Mouse (Mus musculus): ENCODE measurements around the gene Mreg. TPM values are rescaled to one million over a fixed set of nuclear protein-coding genes. Genes with fewer than 3 reads are reported as not detected.

The Mreg gene
- total RNA-seq, 2 experiments from 2014 or later, result 0.93 to 1.1 TPM

GRCm38 (mm10) chr1:72228974-72229373, 16.9 kb upstream of the Mreg start:
- ATAC-seq (replicated peaks; ENCODE audit: poor library complexity, severe bottlenecking), result peak; percentile 34

GRCm38 (mm10) chr1:72227546-72227945, 15.4 kb upstream of the Mreg start:
- ATAC-seq (replicated peaks; ENCODE audit: poor library complexity, severe bottlenecking), result no peak

- ATAC-seq (replicated peaks; ENCODE audit: poor library complexity, severe bottlenecking), result no peak
Measured at GRCm38 (mm10) chr1:72226887-72227481, 14.9 kb upstream of the Mreg start.

GRCm38 (mm10) chr1:72226172-72226886, 14.2 kb upstream of the Mreg start:
- peak; percentile 45 for ATAC-seq (replicated peaks; ENCODE audit: poor library complexity, severe bottlenecking)

- ATAC-seq (replicated peaks; ENCODE audit: poor library complexity, severe bottlenecking), result peak; percentile 78
Measured at GRCm38 (mm10) chr1:72225720-72226171, 13.6 kb upstream of the Mreg start.

- ATAC-seq (replicated peaks; ENCODE audit: poor library complexity, severe bottlenecking), result no peak
Measured at GRCm38 (mm10) chr1:72225054-72225718, 13.1 kb upstream of the Mreg start.

- ATAC-seq (replicated peaks; ENCODE audit: poor library complexity, severe bottlenecking), result peak; percentile 66; the same call in 1 of the 2 replicates
Measured at GRCm38 (mm10) chr1:72220008-72220407, 7.9 kb upstream of the Mreg start.

- no peak for ATAC-seq (replicated peaks; ENCODE audit: poor library complexity, severe bottlenecking)
Measured at GRCm38 (mm10) chr1:72219116-72219515, 7.0 kb upstream of the Mreg start.

- no peak for ATAC-seq (replicated peaks; ENCODE audit: poor library complexity, severe bottlenecking)
Measured at GRCm38 (mm10) chr1:72218626-72219025, 6.5 kb upstream of the Mreg start.

GRCm38 (mm10) chr1:72216761-72217160, 4.7 kb upstream of the Mreg start:
- no peak for ATAC-seq (replicated peaks; ENCODE audit: poor library complexity, severe bottlenecking)

- no peak for ATAC-seq (replicated peaks; ENCODE audit: poor library complexity, severe bottlenecking)
Measured at GRCm38 (mm10) chr1:72215174-72215573, 3.1 kb upstream of the Mreg start.

GRCm38 (mm10) chr1:72214470-72214961, 2.4 kb upstream of the Mreg start:
- peak; percentile 72 for ATAC-seq (replicated peaks; ENCODE audit: poor library complexity, severe bottlenecking)

GRCm38 (mm10) chr1:72213954-72214353, 1.8 kb upstream of the Mreg start:
- ATAC-seq (replicated peaks; ENCODE audit: poor library complexity, severe bottlenecking), result no peak

GRCm38 (mm10) chr1:72210803-72211679, 1.1 kb downstream of the Mreg start:
- peak; percentile 59 for ATAC-seq (replicated peaks; ENCODE audit: poor library complexity, severe bottlenecking)

- ATAC-seq (replicated peaks; ENCODE audit: poor library complexity, severe bottlenecking), result no peak
Measured at GRCm38 (mm10) chr1:72208095-72208494, 4.0 kb downstream of the Mreg start.

- ATAC-seq (replicated peaks; ENCODE audit: poor library complexity, severe bottlenecking), result no peak
Measured at GRCm38 (mm10) chr1:72205113-72205512, 7.0 kb downstream of the Mreg start.

GRCm38 (mm10) chr1:72203204-72203603, 8.9 kb downstream of the Mreg start:
- no peak for ATAC-seq (replicated peaks; ENCODE audit: poor library complexity, severe bottlenecking)

GRCm38 (mm10) chr1:72202705-72203104, 9.4 kb downstream of the Mreg start:
- ATAC-seq (replicated peaks; ENCODE audit: poor library complexity, severe bottlenecking), result no peak

- ATAC-seq (replicated peaks; ENCODE audit: poor library complexity, severe bottlenecking), result no peak
Measured at GRCm38 (mm10) chr1:72202068-72202467, 10.0 kb downstream of the Mreg start.

- no peak for ATAC-seq (replicated peaks; ENCODE audit: poor library complexity, severe bottlenecking)
Measured at GRCm38 (mm10) chr1:72201126-72201525, 11.0 kb downstream of the Mreg start.

All from granulocyte monocyte progenitor cell, adult 5-6 weeks (primary cell).